In the genomic region with DNA sequence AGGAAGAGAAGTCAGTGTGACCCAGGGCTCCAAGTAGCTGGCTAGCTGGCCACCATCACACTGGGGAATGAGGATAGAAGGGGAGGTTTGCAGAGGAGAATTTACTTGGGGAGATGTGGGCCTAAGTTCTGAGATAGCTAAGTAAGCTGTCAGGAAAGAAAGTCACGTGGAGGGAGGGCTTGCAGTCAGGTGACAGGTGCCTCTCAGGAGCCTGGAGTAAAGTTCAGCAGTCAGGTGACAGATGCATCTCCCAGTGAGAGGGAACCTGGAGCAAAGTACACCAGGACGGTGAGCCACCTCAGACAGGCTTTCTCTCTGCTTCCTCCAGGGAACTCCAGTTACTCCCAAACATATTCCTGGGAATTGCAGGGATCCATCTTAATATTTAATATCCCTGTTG, we compare ENCODE assay signal across 13 mouse cellular contexts. TPM values are rescaled to one million over a fixed set of nuclear protein-coding genes. Genes with fewer than 3 reads are reported as not detected.
DNase-seq lines count a peak whose midpoint lies in the region; ATAC-seq and TF ChIP-seq lines count a peak whose summit lies in the region.
"Had no signal": no experiment of that assay in that cellular context is flagged by ENCODE, and none has a peak within 500 bp of the region (broad histone marks: within the 10 kb centered on the region; RNA-seq: fewer than 3 reads in every experiment).

No protein-coding gene starts in this region.

- peak; percentile 92 for ATAC-seq in intestine, postnatal 0 days
- peak; percentile 59; the same call in 1 of the 2 replicates for ATAC-seq in stomach, embryonic 16.5 days (ENCODE audit: insufficient read depth, low FRiP score)
- ATAC-seq in hindbrain, embryonic 13.5 days (ENCODE audit: low FRiP score), result no peak

- WGBS in intestine, postnatal 0 days, result 30% methylated on average over 2 of the region's 2 CpGs
- WGBS in stomach, embryonic 16.5 days, result 67% methylated on average over 2 of the region's 2 CpGs
- WGBS in hindbrain, embryonic 13.5 days, result 81% methylated on average over 2 of the region's 2 CpGs

- no peak overlapping the region for H3K4me2 ChIP-seq in intestine, postnatal 0 days (replicated peaks; ENCODE audit: low read depth)
- H3K4me2 ChIP-seq in stomach, embryonic 16.5 days (ENCODE audit: low read depth, low read length), result no peak overlapping the region
- no peak overlapping the region for H3K4me2 ChIP-seq in hindbrain, embryonic 13.5 days
- H3K4me2 ChIP-seq: lung, embryonic 15.5 days; neural tube, embryonic 12.5 days had no signal

- H3K4me1 ChIP-seq in intestine, postnatal 0 days (replicated peaks; ENCODE audit: control insufficient read depth, insufficient read depth, low read length), result peaks cover 8% of the 10 kb centered on the region
- peaks cover 5% of the 10 kb centered on the region; the same call in 1 of the 2 replicates for H3K4me1 ChIP-seq in stomach, embryonic 16.5 days (ENCODE audit: control insufficient read depth, insufficient read depth, low read length)
- H3K4me1 ChIP-seq in hindbrain, embryonic 13.5 days (replicated peaks), result peaks cover 6% of the 10 kb centered on the region; the same call in 1 of the 2 replicates
- H3K4me1 ChIP-seq: neural tube, embryonic 12.5 days had no signal

- no peak for DNase-seq in layer of hippocampus, adult 2 months (ENCODE audit: low spot score in 2 of 2)
- no peak for DNase-seq in layer of hippocampus, postnatal 36 days
- peak; percentile 83 for DNase-seq in kidney, postnatal 14 days
- no peak for DNase-seq in cerebellum, postnatal 10 days
- DNase-seq in layer of hippocampus, postnatal 10 days (ENCODE audit: low spot score in 2 of 2), result no peak
- DNase-seq: cerebellum, adult 18-20 months; right cerebral cortex, postnatal 14 days; thymus, postnatal 4 days had no signal

- no peak overlapping the region for H3K4me3 ChIP-seq in layer of hippocampus, adult 2 months
- H3K4me3 ChIP-seq in intestine, postnatal 0 days (ENCODE audit: low read depth, low read length), result no peak overlapping the region
- no peak overlapping the region for H3K4me3 ChIP-seq in stomach, embryonic 16.5 days (replicated peaks; ENCODE audit: low read length)
- no peak overlapping the region for H3K4me3 ChIP-seq in hindbrain, embryonic 13.5 days
- H3K4me3 ChIP-seq: lung, embryonic 15.5 days; neural tube, embryonic 12.5 days had no signal

- H3K36me3 ChIP-seq in intestine, postnatal 0 days (ENCODE audit: control insufficient read depth, insufficient read depth), result no peaks in the 10 kb centered on the region
- no peaks in the 10 kb centered on the region for H3K36me3 ChIP-seq in stomach, embryonic 16.5 days (ENCODE audit: control insufficient read depth, insufficient read depth, low read length)
- H3K36me3 ChIP-seq in hindbrain, embryonic 13.5 days, result no peaks in the 10 kb centered on the region
- H3K36me3 ChIP-seq: lung, embryonic 15.5 days; neural tube, embryonic 12.5 days had no signal

- no peaks in the 10 kb centered on the region for H3K27me3 ChIP-seq in intestine, postnatal 0 days (replicated peaks; ENCODE audit: control insufficient read depth, insufficient read depth, low read length)
- H3K27me3 ChIP-seq in stomach, embryonic 16.5 days (ENCODE audit: control insufficient read depth, insufficient read depth, low read length), result no peaks in the 10 kb centered on the region
- H3K27me3 ChIP-seq in hindbrain, embryonic 13.5 days, result no peaks in the 10 kb centered on the region
- H3K27me3 ChIP-seq: lung, embryonic 15.5 days; neural tube, embryonic 12.5 days had no signal

- H3K27ac ChIP-seq in layer of hippocampus, adult 2 months, result 0 out of 2 replicates have a peak overlapping the region, but pooled peaks have one; percentile 16
- peak overlapping the region; percentile 86 for H3K27ac ChIP-seq in intestine, postnatal 0 days (ENCODE audit: low read depth, low read length)
- H3K27ac ChIP-seq in stomach, embryonic 16.5 days (ENCODE audit: low read length), result no peak overlapping the region
- no peak overlapping the region for H3K27ac ChIP-seq in hindbrain, embryonic 13.5 days
- H3K27ac ChIP-seq: lung, embryonic 15.5 days; neural tube, embryonic 12.5 days had no signal

- TF ChIP-seq CTCF in layer of hippocampus, adult 2 months (conservative IDR thresholded peaks at IDR 0.05), result no peak
- TF ChIP-seq CTCF in intestine, postnatal 0 days (IDR thresholded peaks at IDR 0.05; ENCODE audit: low read depth), result no peak

- 0 out of 2 replicates have a peak overlapping the region, but pooled peaks have one; percentile 22 for H3K9ac ChIP-seq in intestine, postnatal 0 days (ENCODE audit: low read depth, low read length)
- H3K9ac ChIP-seq in stomach, embryonic 16.5 days (ENCODE audit: low read length), result no peak overlapping the region
- H3K9ac ChIP-seq in hindbrain, embryonic 13.5 days, result no peak overlapping the region
- H3K9ac ChIP-seq: lung, embryonic 15.5 days; neural tube, embryonic 12.5 days had no signal

- no peaks in the 10 kb centered on the region for H3K9me3 ChIP-seq in intestine, postnatal 0 days (ENCODE audit: control insufficient read depth)
- H3K9me3 ChIP-seq in stomach, embryonic 16.5 days (replicated peaks; ENCODE audit: control insufficient read depth, low read length), result no peaks in the 10 kb centered on the region
- H3K9me3 ChIP-seq in hindbrain, embryonic 13.5 days, result no peaks in the 10 kb centered on the region; the same call in 1 of the 2 replicates
- H3K9me3 ChIP-seq: lung, embryonic 15.5 days; neural tube, embryonic 12.5 days had no signal

RNA-seq across cellular contexts. Expression of a gene that starts 49.8 kb away (rescaled TPM):
- total RNA-seq in layer of hippocampus, adult 2 months (2021), result 10 to 100 TPM; 35.6 to 39.0 TPM
- total RNA-seq in layer of hippocampus, postnatal 36 days (2021), result 10 to 100 TPM; 38.9 to 40.8 TPM
- 10.5 and 11.5 TPM in 2 replicates for polyA plus RNA-seq in intestine, postnatal 0 days (2015; fragmentation: Nextera tagmentation; extraction: Ambion mirVana)
- 26.8 and 27.0 TPM in 2 replicates for polyA plus RNA-seq in stomach, embryonic 16.5 days (2015; fragmentation: Nextera tagmentation; extraction: Ambion mirVana)
- polyA plus RNA-seq in hindbrain, embryonic 13.5 days (2015; fragmentation: Nextera tagmentation; extraction: Ambion mirVana), result 44.4 and 45.0 TPM in 2 replicates
- total RNA-seq in layer of hippocampus, postnatal 10 days (2021), result 10 to 100 TPM; 26.2 to 27.5 TPM

Comparison
In these comparisons a context has a peak if more than half of its experiments do, and no peak if none do; other contexts are left out.
1. H3K27ac ChIP-seq: peak in layer of hippocampus, adult 2 months (single experiment) and intestine, postnatal 0 days (single experiment); none in stomach, embryonic 16.5 days (single experiment) and hindbrain, embryonic 13.5 days (single experiment).